Mouse (Mus musculus) granulocyte monocyte progenitor cell, adult 5-6 weeks (primary cell): ENCODE results near the gene Wdr25. TPM values are rescaled to one million over a fixed set of nuclear protein-coding genes. Genes with fewer than 3 reads are reported as not detected.
A peak's percentile ranks its signal among the peaks of the same experiment; 100 is the strongest.

Experiments used
- ATAC-seq: replicated peaks from 2 replicates; pipeline ENCODE4 v1.8.0; 2016; ENCODE audit warnings: mild to moderate bottlenecking, moderate TSS enrichment, inconsistent platforms; ENCODE audit not compliant: poor library complexity, severe bottlenecking
- total RNA-seq, 2 experiments: library from RNA; stranded (forward) in 1 of 2; stranded (reverse) in 1 of 2; fragments of 200-712, 200-1000 nt in 1 of 2; fragments of >200 nt in 1 of 2; fragmentation: Nextera tagmentation in 1 of 2; gene quantifications; 2 replicates each; pipeline ENCODE4 v1.2.3; 2014 to 2017

Wdr25 gene
- total RNA-seq, 2 experiments from 2014 or later: 3.4 to 16.6 TPM

- peak; percentile 92 for ATAC-seq
These were observed 442 bp downstream of the Wdr25 start, which contains the start of gene Wars for GRCm38 (mm10) chr12:108893715-108894431. Gene Wars (minus strand): TSS chr12:108894174.

GRCm38 (mm10) chr12:108894432-108894816 is 993 bp downstream of the Wdr25 start:
- ATAC-seq: no peak

GRCm38 (mm10) chr12:108896006-108896405 is 2.6 kb downstream of the Wdr25 start:
- no peak for ATAC-seq

GRCm38 (mm10) chr12:108901346-108901745 is 7.9 kb downstream of the Wdr25 start:
- no peak for ATAC-seq

GRCm38 (mm10) chr12:108902940-108903339 is 9.5 kb downstream of the Wdr25 start:
- peak; percentile 87 for ATAC-seq

- ATAC-seq: peak; percentile 55; the same call in 1 of the 2 replicates
These were observed 10.3 kb downstream of the Wdr25 start for GRCm38 (mm10) chr12:108903600-108904275.

- ATAC-seq: no peak
These were observed 10.8 kb downstream of the Wdr25 start for GRCm38 (mm10) chr12:108904276-108904653.

GRCm38 (mm10) chr12:108905620-108906302 is 12.3 kb downstream of the Wdr25 start:
- ATAC-seq: no peak

- ATAC-seq: no peak
These were observed 13.0 kb downstream of the Wdr25 start for GRCm38 (mm10) chr12:108906398-108906797.

- ATAC-seq: no peak
These were observed 16.5 kb downstream of the Wdr25 start for GRCm38 (mm10) chr12:108909846-108910433.

- no peak for ATAC-seq
These were observed 19.0 kb downstream of the Wdr25 start for GRCm38 (mm10) chr12:108912442-108912841.

GRCm38 (mm10) chr12:108914198-108914597 is 20.8 kb downstream of the Wdr25 start:
- no peak for ATAC-seq

GRCm38 (mm10) chr12:108914709-108915340 is 21.4 kb downstream of the Wdr25 start:
- ATAC-seq: 0 out of 2 replicates have a peak, but pooled peaks have one; percentile 15

GRCm38 (mm10) chr12:108915893-108916292 is 22.5 kb downstream of the Wdr25 start:
- ATAC-seq: no peak

- ATAC-seq: no peak
These were observed 23.1 kb downstream of the Wdr25 start for GRCm38 (mm10) chr12:108916447-108917042.

GRCm38 (mm10) chr12:108917509-108917908 is 24.1 kb downstream of the Wdr25 start:
- ATAC-seq: no peak

- peak; percentile 67 for ATAC-seq
These were observed 25.3 kb downstream of the Wdr25 start for GRCm38 (mm10) chr12:108918753-108919152.

- ATAC-seq: no peak
These were observed 33.2 kb downstream of the Wdr25 start for GRCm38 (mm10) chr12:108926606-108927111.

GRCm38 (mm10) chr12:108928249-108928648 is 34.8 kb downstream of the Wdr25 start:
- ATAC-seq: no peak

- ATAC-seq: no peak
These were observed 36.0 kb downstream of the Wdr25 start for GRCm38 (mm10) chr12:108929475-108929874.
